Mouse (Mus musculus) MEL (cell line): ENCODE measurements around the gene Pcsk5.

Source experiments
- CHD2 ChIP-seq: IDR thresholded peaks from 2 replicates; pipeline ENCODE4 v1.6.1; 2011; ENCODE audit warnings: low read length, improper control_type of control experiment
- CTCF ChIP-seq, 3 experiments: IDR thresholded peaks in 2 of 3; conservative IDR thresholded peaks in 1 of 3; 2 replicates each; pipeline ENCODE4 v1.5.1; 2011 to 2012; ENCODE audit warnings: low read length in 3 of 3, low read depth in 2 of 3, mild to moderate bottlenecking in 2 of 3, improper control_type of control experiment in 1 of 3, inconsistent platforms in 1 of 3, mixed read lengths in 1 of 3, moderate library complexity in 1 of 3; ENCODE audit not compliant: control insufficient read depth in 1 of 3, insufficient read depth in 1 of 3, poor library complexity in 1 of 3, severe bottlenecking in 1 of 3
- E2F4 ChIP-seq: IDR thresholded peaks from 2 replicates; pipeline ENCODE4 v1.6.1; 2011; ENCODE audit warnings: low read depth, low read length, improper control_type of control experiment, borderline replicate concordance
- GABPA ChIP-seq: IDR thresholded peaks from 2 replicates; pipeline ENCODE4 v1.6.1; 2012; ENCODE audit warnings: low read depth, mild to moderate bottlenecking, inconsistent platforms, low read length, improper control_type of control experiment, moderate library complexity
- GATA1 ChIP-seq: IDR thresholded peaks from 2 replicates; pipeline ENCODE4 v1.6.1; 2011; ENCODE audit warnings: low read depth, low read length, improper control_type of control experiment
- POLR2AphosphoS2 ChIP-seq: IDR thresholded peaks from 2 replicates; pipeline ENCODE4 v1.6.1; 2011; ENCODE audit warnings: low read length, improper control_type of control experiment
- POLR2AphosphoS5 ChIP-seq: IDR thresholded peaks from 2 replicates; pipeline ENCODE4 v1.6.1; 2012; ENCODE audit warnings: low read depth, borderline replicate concordance, mild to moderate bottlenecking, inconsistent platforms, low read length, moderate library complexity, mixed read lengths
- RAD21 ChIP-seq: IDR thresholded peaks from 2 replicates; pipeline ENCODE4 v1.6.1; 2011; ENCODE audit warnings: mild to moderate bottlenecking, low read depth, low read length, improper control_type of control experiment
- TAL1 ChIP-seq: IDR thresholded peaks from 2 replicates; pipeline ENCODE4 v1.6.1; 2012; ENCODE audit warnings: mild to moderate bottlenecking, inconsistent platforms, low read length, moderate library complexity, mixed read lengths
- ZC3H11A ChIP-seq: IDR thresholded peaks from 2 replicates; pipeline ENCODE4 v1.6.1; 2012; ENCODE audit warnings: low read depth, mild to moderate bottlenecking, inconsistent platforms, low read length, improper control_type of control experiment
- ZNF384 ChIP-seq: IDR thresholded peaks from 2 replicates; pipeline ENCODE4 v1.6.1; 2012; ENCODE audit warnings: low read depth, mild to moderate bottlenecking, inconsistent platforms, low read length, improper control_type of control experiment

GRCm38 (mm10) chr19:17392866-17393265 lies 444.6 kb downstream of the Pcsk5 start:
- TF ChIP-seq GATA1, result no peak
- TF ChIP-seq CTCF (IDR thresholded peaks at IDR 0.05 in 2 of 3, conservative IDR thresholded peaks at IDR 0.05 in 1 of 3; ENCODE audit: control insufficient read depth in 1 of 3, insufficient read depth in 1 of 3, low read depth in 2 of 3, low read length in 3 of 3, poor library complexity in 1 of 3, severe bottlenecking in 1 of 3), result no peak
- no peak for TF ChIP-seq POLR2AphosphoS2
- no peak for TF ChIP-seq ZNF384
- no peak for TF ChIP-seq POLR2AphosphoS5
- TF ChIP-seq ZC3H11A, result no peak
- no peak for TF ChIP-seq E2F4
- no peak for TF ChIP-seq TAL1
- no peak for TF ChIP-seq RAD21
- TF ChIP-seq GABPA, result no peak
- TF ChIP-seq CHD2, result no peak
